Mouse (Mus musculus) cerebellum, adult 18-20 months (tissue): ENCODE measurements around the gene Rgl2.
"Not testable (repeated sequence)": the region's sequence is repeated elsewhere in the genome, so short reads cannot be mapped to it uniquely, and the experiment has no call there.

Experiments used
- DNase-seq, 2 experiments: peaks; one replicate each; pipeline ENCODE4 v3.0.0; 2021

The Rgl2 gene

GRCm38 (mm10) chr17:33951021-33951946 is 21.9 kb downstream of the Rgl2 start, which contains the start of gene B3galt4:
TSS of gene B3galt4 (minus strand) at chr17:33951488.
- peak; percentile 68 to 72 for DNase-seq

DNA sequence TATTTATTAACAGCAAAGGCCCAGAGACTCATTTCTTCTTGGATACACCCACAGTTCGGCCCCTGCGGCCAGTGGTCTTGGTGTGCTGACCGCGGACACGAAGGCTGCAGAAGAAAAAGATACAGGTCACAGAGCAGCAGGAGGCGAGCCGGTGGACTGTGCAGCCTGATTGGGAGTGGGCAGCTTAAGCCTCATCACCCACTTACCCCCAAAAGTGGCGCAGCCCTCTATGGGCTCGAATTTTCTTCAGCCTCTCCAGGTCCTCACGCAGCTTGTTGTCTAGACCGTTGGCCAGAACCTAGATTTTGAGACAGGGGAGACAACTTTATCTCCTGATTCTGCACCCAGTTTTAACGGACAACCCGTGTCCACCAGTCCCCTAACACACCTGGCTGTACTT is 22.7 kb downstream of the Rgl2 start:
- not testable (repeated sequence) for DNase-seq

- no peak for DNase-seq
Observed at GRCm38 (mm10) chr17:33952879-33953278, 23.5 kb downstream of the Rgl2 start.

DNA sequence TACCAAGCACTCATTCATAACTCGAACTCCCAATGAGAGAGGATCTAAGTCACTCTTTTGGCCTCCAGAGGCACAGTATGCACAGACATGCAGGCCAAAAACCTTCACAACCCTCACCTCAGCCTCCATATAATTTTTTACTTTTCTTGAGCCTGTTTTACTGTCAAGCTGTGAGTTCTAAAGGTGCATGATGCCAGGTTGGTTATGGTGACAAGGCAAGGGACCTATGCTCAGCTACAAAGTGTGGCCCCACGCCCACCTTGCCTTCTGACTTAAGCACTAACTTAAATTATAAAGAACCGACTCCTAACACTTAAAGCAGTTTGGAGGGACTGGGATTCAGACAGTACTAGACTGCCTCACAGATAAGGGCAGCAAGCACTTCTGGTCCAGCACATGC is 24.0 kb downstream of the Rgl2 start:
- DNase-seq: no peak

DNA sequence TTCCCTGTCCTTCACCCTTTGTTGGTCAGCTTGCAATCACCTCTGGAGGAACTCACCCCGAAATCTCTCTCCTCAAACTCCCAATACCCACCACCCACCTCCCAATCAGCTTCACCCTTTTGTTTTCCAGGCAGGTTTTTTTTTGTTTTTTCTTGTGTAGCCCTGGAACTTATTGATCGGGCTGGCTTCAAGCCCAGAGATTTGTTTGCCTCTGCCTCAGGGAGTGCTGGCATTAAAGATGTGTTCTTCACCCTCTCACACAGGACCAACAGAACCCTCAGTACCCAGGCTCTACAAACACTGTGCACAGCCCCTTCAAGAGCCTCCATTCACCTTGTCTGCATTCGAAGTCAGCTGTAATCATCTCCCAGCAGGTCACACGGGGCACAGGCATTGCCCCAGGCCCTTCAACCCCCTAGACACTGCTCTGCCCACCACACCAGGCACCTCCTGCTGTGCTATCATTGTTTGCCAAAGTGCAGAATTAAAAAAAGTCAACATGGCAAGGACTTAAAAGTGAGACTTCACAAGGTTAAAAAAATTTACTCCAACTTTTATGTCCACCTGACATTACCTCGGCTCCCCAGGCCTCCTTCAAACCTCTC is 24.7 kb downstream of the Rgl2 start:
- DNase-seq: no peak

- DNase-seq: no peak
Observed at GRCm38 (mm10) chr17:33954646-33955554, 25.6 kb downstream of the Rgl2 start.

DNA sequence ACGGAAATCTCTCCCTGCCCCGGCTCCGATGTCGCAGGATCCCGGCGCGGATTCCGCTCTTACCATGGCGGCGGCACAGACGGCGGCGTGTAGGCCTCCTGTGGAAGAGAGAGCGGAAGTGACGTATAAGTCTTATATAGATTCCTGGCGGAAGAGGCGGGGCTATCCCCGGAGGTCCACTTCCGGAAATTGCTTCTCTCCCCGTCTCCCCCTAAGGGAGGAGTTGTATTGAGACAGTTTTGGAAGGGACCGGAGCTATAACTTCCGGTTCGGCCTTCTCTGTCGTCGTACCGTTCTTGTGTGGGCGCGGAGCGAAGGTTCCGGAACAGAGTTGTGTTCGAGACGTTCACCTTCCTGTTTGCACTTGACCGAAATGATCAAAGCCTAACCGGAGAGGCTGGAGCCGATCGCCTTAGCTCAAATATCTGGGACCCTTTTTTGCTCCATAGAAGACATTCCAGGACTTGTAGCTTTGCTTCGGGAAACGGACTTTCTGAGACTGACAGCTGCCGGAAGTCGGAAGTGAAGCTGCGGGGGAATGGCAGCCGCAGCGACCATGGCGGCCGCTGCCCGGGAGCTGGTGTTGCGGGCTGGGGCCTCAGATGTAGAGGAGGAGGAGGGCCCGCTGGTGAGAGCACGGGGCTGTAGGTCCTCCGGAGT is 26.3 kb downstream of the Rgl2 start, which contains the start of the genes Vps52 and Rps18:
Gene Vps52, plus strand, starts transcription at position 258 of the 660 bp plus-strand sequence.
Gene Rps18, minus strand, starts transcription at position 447 of the 660 bp plus-strand sequence.
- peak; percentile 95 to 97 for DNase-seq

- no peak for DNase-seq
Observed at GRCm38 (mm10) chr17:33956336-33956735, 27.0 kb downstream of the Rgl2 start.

DNA sequence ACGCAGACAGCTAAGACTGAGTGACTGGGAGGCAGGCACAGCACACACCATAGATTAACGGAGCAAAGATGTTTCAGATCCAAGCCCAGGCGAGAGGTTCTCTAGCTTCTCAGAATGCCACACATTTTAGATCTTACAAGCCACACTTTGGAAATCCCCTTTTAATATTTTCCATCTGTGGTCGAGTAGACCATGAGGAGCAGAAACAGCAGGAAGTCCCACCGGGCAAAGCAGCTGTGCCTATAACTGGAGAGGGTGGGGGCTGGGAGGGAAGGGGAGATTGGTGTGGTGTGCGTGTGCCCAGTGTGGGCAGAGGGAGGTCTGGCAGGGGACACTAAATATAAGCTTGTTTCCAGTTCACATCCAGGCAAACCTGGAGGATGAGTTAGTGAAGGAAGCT is 28.1 kb downstream of the Rgl2 start:
- DNase-seq: no peak

- no peak for DNase-seq
Observed at GRCm38 (mm10) chr17:33958451-33958850, 29.1 kb downstream of the Rgl2 start.

- no peak for DNase-seq
Observed at GRCm38 (mm10) chr17:33959135-33959534, 29.8 kb downstream of the Rgl2 start.

- DNase-seq: no peak
Observed at GRCm38 (mm10) chr17:33959948-33960347, 30.6 kb downstream of the Rgl2 start.

DNA sequence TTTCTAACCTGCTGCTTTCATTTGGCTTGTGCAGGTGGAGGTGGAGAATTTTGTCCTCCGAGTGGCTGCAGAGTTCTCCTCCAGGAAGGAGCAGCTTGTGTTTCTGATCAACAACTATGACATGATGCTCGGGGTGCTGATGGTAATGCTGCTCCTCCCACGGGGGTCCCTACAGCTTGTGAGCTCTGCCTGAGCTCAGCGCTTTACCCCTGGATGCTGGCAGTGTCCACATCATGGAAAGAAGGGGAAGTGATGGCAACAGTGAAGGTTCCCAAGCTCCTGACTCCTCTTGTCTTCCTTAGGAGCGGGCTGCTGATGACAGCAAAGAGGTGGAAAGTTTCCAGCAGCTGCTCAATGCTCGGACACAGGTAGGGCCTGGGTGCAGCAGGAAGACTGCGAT is 33.5 kb downstream of the Rgl2 start:
- DNase-seq: no peak

GRCm38 (mm10) chr17:33965082-33965845 is 35.9 kb downstream of the Rgl2 start:
- DNase-seq: no peak

- DNase-seq: no peak
Observed at GRCm38 (mm10) chr17:33965846-33966550, 36.7 kb downstream of the Rgl2 start.

DNA sequence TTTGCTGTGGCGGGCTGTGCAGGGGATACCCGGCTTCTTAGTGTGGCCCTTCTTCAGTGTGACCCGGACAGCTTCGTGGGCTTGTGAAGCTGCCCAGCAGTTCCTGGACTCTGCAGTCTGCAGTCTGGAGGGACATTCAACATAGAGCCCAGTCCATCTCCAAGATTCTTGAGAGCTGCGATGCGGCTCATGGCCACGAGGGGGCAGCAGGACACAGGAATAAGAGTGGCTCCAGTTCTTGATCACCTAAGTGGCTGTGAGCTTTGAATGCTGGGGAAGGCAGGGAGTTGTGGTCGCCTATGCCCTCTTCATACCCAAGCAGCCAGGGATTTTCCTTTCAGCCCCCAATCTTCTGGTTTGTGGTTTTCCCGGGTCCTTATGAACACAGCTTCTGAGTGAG is 39.1 kb downstream of the Rgl2 start:
- DNase-seq: peak; percentile 72 to 84

GRCm38 (mm10) chr17:33968927-33969326 is 39.6 kb downstream of the Rgl2 start:
- no peak for DNase-seq

DNA sequence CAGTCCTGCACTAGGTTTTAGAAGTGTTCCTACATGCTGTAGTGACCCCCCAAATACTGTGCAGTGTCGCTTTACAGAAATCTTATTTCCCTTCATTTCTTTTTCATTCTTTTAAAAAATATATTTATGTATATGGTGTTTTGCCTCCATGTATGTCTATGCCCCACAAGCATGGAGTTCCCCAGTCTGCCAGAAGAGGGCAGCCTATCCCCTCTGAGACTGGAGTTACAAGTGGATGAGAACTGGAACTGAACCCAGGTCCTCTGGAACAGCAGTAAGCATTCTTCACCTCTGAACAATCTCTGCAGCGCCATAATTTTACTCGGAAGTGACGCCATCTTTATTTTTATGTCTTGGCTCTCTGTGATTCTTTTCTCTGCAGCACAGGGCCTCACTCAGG is 40.1 kb downstream of the Rgl2 start:
- DNase-seq: no peak

- no peak for DNase-seq
Observed at GRCm38 (mm10) chr17:33972691-33973090, 43.3 kb downstream of the Rgl2 start.

DNA sequence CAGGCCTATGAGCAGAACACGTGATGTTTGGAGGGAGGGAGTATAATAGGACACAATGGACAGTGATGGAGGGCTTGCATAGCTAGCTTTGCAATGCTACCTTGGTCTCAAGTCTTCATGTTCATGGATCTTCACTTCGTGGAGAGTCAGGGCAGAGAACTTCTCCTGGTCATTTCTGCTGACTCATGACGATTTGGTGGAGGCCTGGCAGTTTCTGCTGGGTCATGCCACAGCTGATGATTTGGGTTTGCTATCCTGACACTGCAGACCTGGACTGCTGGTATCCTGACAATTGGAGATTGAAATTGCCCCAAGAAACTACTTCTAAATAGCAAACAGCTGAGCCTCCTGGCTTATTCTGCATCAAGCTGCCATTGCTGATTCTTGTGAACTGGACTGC is 44.2 kb downstream of the Rgl2 start:
- DNase-seq: no peak
